Mouse (Mus musculus) megakaryocyte-erythroid progenitor cell, adult 5-6 weeks (primary cell): ENCODE data around the gene Ang5. TPM values are rescaled to one million over a fixed set of nuclear protein-coding genes. Genes with fewer than 3 reads are reported as not detected.

ENCODE experiments used
- total RNA-seq, 2 experiments: library from RNA; stranded (forward) in 1 of 2; stranded (reverse) in 1 of 2; fragments of 200-1000, 215-1000 nt in 1 of 2; fragments of >200 nt in 1 of 2; fragmentation: Nextera tagmentation in 1 of 2; gene quantifications; 2 replicates each; pipeline ENCODE4 v1.2.3; 2014 to 2017

The Ang5 gene
- total RNA-seq, 2 experiments from 2014 or later, result not detected

Other genes with a start within 250 kb of the Ang5 start
- not detected in 2 replicates for gene Gm16506, start 229.6 kb upstream of the Ang5 start, total RNA-seq (2014; fragmentation: Nextera tagmentation)
- not detected in 2 replicates for gene Gm16506, start 229.6 kb upstream of the Ang5 start, total RNA-seq (2017)
- gene Gm6526, start 209.2 kb upstream of the Ang5 start, total RNA-seq (2014; fragmentation: Nextera tagmentation), result not detected in 2 replicates
- not detected in 2 replicates for gene Gm6526, start 209.2 kb upstream of the Ang5 start, total RNA-seq (2017)
- gene Gm8180, start 172.3 kb upstream of the Ang5 start, total RNA-seq (2014; fragmentation: Nextera tagmentation), result not detected in 2 replicates
- not detected in 2 replicates for gene Gm8180, start 172.3 kb upstream of the Ang5 start, total RNA-seq (2017)
- not detected in 2 replicates for gene Ear1, start 81.6 kb upstream of the Ang5 start, total RNA-seq (2014; fragmentation: Nextera tagmentation)
- gene Ear1, start 81.6 kb upstream of the Ang5 start, total RNA-seq (2017), result not detected in 2 replicates
- gene Ear10, start 33.5 kb upstream of the Ang5 start, total RNA-seq (2014; fragmentation: Nextera tagmentation), result not detected in 2 replicates
- not detected in 2 replicates for gene Ear10, start 33.5 kb upstream of the Ang5 start, total RNA-seq (2017)
- gene Gm8113, start 31.7 kb upstream of the Ang5 start, total RNA-seq (2014; fragmentation: Nextera tagmentation), result 9.8 and 13.6 TPM in 2 replicates
- 5.1 and 5.2 TPM in 2 replicates for gene Gm8113, start 31.7 kb upstream of the Ang5 start, total RNA-seq (2017)
- gene Ang6, start 45.2 kb downstream of the Ang5 start, total RNA-seq (2014; fragmentation: Nextera tagmentation), result not detected in 2 replicates
- not detected in 2 replicates for gene Ang6, start 45.2 kb downstream of the Ang5 start, total RNA-seq (2017)
- gene Ear2, start 145.6 kb downstream of the Ang5 start, total RNA-seq (2014; fragmentation: Nextera tagmentation), result not detected in 2 replicates
- gene Ear2, start 145.6 kb downstream of the Ang5 start, total RNA-seq (2017), result 10.2 TPM in 1 of 2 replicates, not detected in the other
- gene Gm3327, start 166.8 kb downstream of the Ang5 start, total RNA-seq (2014; fragmentation: Nextera tagmentation), result not detected in 2 replicates
- gene Gm3327, start 166.8 kb downstream of the Ang5 start, total RNA-seq (2017), result not detected in 2 replicates
- gene Gm8212, start 240.6 kb downstream of the Ang5 start, total RNA-seq (2014; fragmentation: Nextera tagmentation), result not detected in 2 replicates
- not detected in 2 replicates for gene Gm8212, start 240.6 kb downstream of the Ang5 start, total RNA-seq (2017)